Mouse (Mus musculus) heart, adult 2 months (tissue): ENCODE data around the gene Myh3.
A peak's percentile ranks its signal among the peaks of the same experiment; 100 is the strongest.

Experiments used
- CTCF ChIP-seq: fragments of 200-600 bp; IDR thresholded peaks from 2 replicates; pipeline ENCODE4 v1.8.1; 2022; ENCODE audit warnings: antibody characterized with exemption, mild to moderate bottlenecking, moderate library complexity
- POLR2A ChIP-seq: fragments of 200-500 bp; IDR thresholded peaks from 2 replicates; pipeline ENCODE4 v1.6.1; 2011; ENCODE audit warnings: mild to moderate bottlenecking, low read depth, low read length, control low read depth; ENCODE audit not compliant: insufficient read depth

GRCm38 (mm10) chr11:67052321-67052952 lies 25.7 kb upstream of the Myh3 start, which contains the start of the genes Adprm and Sco1:
- peak; percentile 53 for TF ChIP-seq CTCF
- TF ChIP-seq POLR2A = peak; percentile 93
